Mouse (Mus musculus) embryo, embryonic 10.5 days (tissue): ENCODE results near the gene Wdr83.

Source experiments
- DNase-seq: peaks from one replicate; pipeline ENCODE4 v3.0.0-alpha.2; 2015; ENCODE audit warnings: low spot score

The Wdr83 gene

GRCm38 (mm10) chr8:85034764-85035163 is 46.3 kb downstream of the Wdr83 start:
- peak; percentile 90 for DNase-seq

GRCm38 (mm10) chr8:85033867-85034266 is 47.2 kb downstream of the Wdr83 start:
- no peak for DNase-seq

DNA sequence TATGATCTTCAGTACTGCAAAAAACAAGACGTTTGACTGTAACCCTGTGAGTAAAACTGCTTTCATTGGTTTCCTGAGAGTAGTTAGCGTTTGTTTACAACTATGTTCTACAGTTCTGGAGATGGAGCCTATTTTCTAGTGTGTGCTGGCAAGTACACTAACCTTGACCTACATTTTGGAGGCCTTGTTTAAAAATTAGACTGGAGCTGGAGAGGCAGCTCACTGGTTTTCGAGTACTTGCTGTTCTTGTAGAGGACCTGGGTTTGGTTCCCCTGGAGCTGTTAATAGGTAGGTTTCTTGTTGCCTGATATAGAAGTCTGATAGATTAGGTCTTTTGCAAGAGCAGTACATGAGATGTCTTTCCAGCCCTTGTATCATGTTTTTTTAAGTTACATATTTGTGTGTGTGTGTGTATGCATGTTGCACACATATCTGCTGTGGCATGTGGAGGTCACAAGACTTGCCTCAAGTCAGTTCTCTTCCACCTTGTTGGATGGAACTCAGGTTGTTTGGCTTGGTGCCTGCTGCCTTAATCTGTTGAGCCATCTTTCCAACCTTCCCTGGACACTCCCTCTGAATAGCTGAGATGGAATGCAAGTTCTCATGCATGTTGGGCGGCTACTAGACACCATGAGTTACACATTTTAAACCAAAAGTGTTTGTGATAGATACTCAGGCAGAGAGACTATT is 48.3 kb downstream of the Wdr83 start:
- no peak for DNase-seq

DNA sequence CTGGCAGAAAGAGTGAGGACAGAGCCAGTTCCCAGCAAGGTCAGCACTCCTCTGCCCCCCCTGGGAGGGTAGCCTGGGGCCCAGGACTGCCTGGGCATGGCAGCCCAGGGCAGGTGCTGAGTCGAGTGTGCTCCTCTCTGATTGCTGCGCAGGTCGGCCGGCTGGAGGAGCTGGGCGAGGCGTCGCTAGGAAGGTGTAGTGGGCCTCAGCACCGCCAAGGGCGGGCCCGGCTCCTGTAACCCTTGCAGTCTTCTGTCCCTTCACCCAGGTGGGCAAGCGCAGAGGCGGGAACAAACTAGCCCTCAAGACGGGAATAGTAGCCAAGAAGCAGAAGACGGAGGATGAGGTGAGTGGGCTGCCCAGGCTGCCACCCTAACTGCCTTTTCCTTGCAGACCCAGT is 51.8 kb downstream of the Wdr83 start:
- no peak for DNase-seq

DNA sequence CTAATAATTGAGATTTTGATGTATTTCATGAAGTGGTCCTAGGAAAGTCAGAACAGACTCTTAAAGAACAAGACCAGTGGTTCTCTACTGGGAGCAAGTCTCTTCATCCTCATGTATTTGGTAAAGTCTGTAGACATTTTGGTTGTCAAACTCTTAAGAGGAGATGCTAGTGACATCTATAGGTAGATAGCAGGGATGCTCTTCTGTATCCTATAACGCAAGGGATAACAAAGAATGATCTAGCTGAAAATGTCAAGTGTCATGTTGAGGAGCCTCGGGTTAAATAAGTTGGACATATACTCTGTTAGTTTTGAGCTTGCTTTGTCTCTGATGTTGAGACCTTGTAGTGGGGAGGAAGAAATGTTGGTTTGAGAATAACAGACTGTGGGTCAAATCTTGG is 53.2 kb downstream of the Wdr83 start:
- no peak for DNase-seq

- peak; percentile 32 for DNase-seq
These were observed 53.6 kb downstream of the Wdr83 start for GRCm38 (mm10) chr8:85027516-85027855.

DNA sequence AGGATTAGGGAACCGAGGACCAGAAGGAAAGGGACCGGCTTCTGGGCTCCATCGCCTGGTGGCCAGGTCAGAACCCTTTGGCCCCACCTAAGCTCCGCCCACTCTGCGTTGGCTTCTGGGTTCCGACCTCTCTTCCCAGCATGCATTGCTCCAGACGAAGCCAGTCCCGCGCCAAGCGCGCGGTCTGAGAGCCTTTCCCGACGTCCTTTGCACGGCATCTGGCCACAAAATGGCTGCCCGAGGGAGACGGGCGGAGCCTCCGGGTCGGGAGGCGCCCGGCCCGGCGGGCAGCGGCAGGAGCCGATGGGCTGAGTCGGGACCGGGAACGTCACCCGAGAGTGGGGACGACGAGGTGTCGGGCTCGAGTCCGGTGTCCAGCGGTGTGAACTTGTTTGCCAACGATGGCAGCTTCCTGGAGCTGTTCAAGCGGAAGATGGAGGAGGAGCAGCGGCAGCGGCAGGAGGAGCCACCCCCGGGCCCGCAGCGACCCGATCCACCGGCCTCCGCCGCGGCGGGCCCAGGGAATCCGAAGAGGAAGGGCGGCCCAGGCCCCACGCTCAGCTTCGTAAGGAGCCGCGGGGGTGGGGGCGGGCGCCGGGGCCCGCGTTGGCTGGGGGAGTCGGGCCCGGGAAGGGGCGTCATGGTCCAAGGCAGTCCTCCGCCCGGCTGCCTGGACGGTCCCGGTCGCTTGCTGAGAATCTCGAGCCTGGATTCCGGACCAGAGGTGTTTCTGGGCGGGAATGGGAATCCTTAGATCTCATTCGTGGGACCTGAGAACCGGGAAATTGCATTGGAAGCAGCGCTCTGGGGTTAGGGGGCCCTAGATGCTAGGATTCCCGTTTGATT is 54.2 kb downstream of the Wdr83 start, which contains the start of gene Trir:
Trir (plus strand) TSS at position 154 of the 846 bp plus-strand sequence.
- peak; percentile 99 for DNase-seq

- DNase-seq: peak; percentile 95
These were observed 55.8 kb downstream of the Wdr83 start, which contains the start of gene Asna1 for GRCm38 (mm10) chr8:85025098-85025932. Asna1 (minus strand) TSS chr8:85025281.
